Mouse (Mus musculus) ES-Bruce4 (cell line): ENCODE results near the gene Dcst2. TPM values are rescaled to one million over a fixed set of nuclear protein-coding genes. Genes with fewer than 3 reads are reported as not detected.
A peak's percentile ranks its signal among the peaks of the same experiment; 100 is the strongest.

Source experiments
- H3K27ac ChIP-seq: 2 replicates; pipeline ENCODE4 v1.5.1; 2012; ENCODE audit warnings: low read length, inconsistent platforms; ENCODE audit not compliant: insufficient read depth
- H3K27me3 ChIP-seq: 2 replicates; pipeline ENCODE4 v1.6.1; 2012; ENCODE audit warnings: mild to moderate bottlenecking, low read length, inconsistent platforms; ENCODE audit not compliant: control insufficient read depth, poor library complexity, insufficient read depth, severe bottlenecking
- H3K36me3 ChIP-seq: 2 replicates; pipeline ENCODE4 v1.6.1; 2012; ENCODE audit warnings: inconsistent platforms, mild to moderate bottlenecking, low read length, moderate library complexity; ENCODE audit not compliant: control insufficient read depth, poor library complexity, insufficient read depth, severe bottlenecking
- H3K4me1 ChIP-seq: one replicate; pipeline ENCODE4 v1.8.1; 2011; ENCODE audit warnings: low read length; ENCODE audit not compliant: control insufficient read depth, insufficient read depth
- H3K4me3 ChIP-seq: 2 replicates; pipeline ENCODE4 v1.5.1; 2011; ENCODE audit warnings: low read depth, mild to moderate bottlenecking, low read length
- H3K9ac ChIP-seq: 2 replicates; pipeline ENCODE4 v1.6.1; 2012; ENCODE audit warnings: low read depth, mild to moderate bottlenecking, inconsistent platforms; ENCODE audit not compliant: poor library complexity, severe bottlenecking
- H3K9me3 ChIP-seq: replicated peaks from 2 replicates; pipeline ENCODE4 v1.6.1; 2012; ENCODE audit warnings: mild to moderate bottlenecking, low read length, inconsistent platforms; ENCODE audit not compliant: control insufficient read depth, poor library complexity, insufficient read depth, severe bottlenecking
- CTCF ChIP-seq: IDR thresholded peaks from one replicate; pipeline ENCODE4 v1.8.1; 2011; ENCODE audit warnings: low read depth, low read length
- EP300 ChIP-seq: IDR thresholded peaks from 2 replicates; pipeline ENCODE4 v1.6.1; 2011; ENCODE audit warnings: low read depth, low read length; ENCODE audit not compliant: insufficient read depth
- POLR2A ChIP-seq: IDR thresholded peaks from one replicate; pipeline ENCODE4 v1.8.1; 2011; ENCODE audit warnings: low read length; ENCODE audit not compliant: insufficient read depth
- polyA plus RNA-seq: library from polyadenylated mRNA; stranded (reverse); fragments of >200 nt; gene quantifications from 2 replicates; pipeline ENCODE4 v1.2.4, GENCODE M21; 2011; ENCODE audit warnings: low read depth; ENCODE audit not compliant: missing spikeins, insufficient read depth, insufficient read length

Dcst2 gene
- polyA plus RNA-seq, 1 experiment = 0.25 TPM

- peak overlapping the region; percentile 57 for H3K4me3 ChIP-seq
- H3K36me3 ChIP-seq = no peaks in the 10 kb centered on the region; the same call in 1 of the 2 replicates
- peaks cover 14% of the 10 kb centered on the region for H3K4me1 ChIP-seq
- TF ChIP-seq CTCF (no peak), EP300 (no peak)
- H3K27ac ChIP-seq = peak overlapping the region; percentile 84
- no peaks in the 10 kb centered on the region for H3K9me3 ChIP-seq
- no peaks in the 10 kb centered on the region for H3K27me3 ChIP-seq
- H3K9ac ChIP-seq = peak overlapping the region; percentile 49
Measured at GRCm38 (mm10) chr3:89378394-89379067, 16.8 kb downstream of the Dcst2 start.

DNA sequence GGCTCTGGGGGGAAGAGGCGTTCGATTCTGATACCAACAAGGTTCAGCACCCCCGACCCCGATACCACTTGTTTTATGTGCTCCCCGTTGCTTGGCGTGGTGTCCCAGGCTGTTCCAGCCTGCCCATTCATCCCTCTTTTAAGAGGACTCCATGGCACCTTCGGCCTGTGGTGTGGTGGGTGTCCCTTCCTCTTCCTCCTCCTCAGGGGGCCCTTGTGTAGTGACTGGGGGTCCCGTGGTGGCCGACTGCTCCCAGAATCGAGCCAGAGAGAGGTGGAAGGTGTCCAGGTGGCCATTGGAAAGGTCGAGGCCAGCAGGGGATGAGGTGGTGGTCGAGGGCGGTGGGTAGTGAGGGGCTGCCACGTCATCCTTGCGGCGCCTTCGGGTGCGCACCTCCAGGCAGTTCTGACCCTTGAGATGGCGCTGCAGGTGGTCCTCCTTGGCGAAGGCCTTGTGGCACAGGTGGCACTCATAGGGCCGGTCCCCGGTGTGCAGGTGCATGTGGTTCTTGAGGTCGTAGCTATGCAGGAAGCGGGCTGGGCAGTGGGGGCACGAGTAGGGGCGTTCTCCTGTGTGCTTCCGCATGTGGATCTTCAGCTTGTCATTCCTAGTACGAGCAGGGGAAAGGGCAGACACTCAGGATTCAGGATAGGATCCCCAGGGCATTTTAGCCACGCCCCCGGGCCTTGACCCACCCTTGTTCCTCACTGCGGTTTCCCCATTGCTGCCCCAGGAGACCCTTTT, 17.8 kb downstream of the Dcst2 start:
- peaks cover 21% of the 10 kb centered on the region for H3K4me1 ChIP-seq
- no peaks in the 10 kb centered on the region for H3K9me3 ChIP-seq
- H3K36me3 ChIP-seq = no peaks in the 10 kb centered on the region; the same call in 1 of the 2 replicates
- no peak for TF ChIP-seq POLR2A
- TF ChIP-seq CTCF = no peak
- no peak for TF ChIP-seq EP300
- no peaks in the 10 kb centered on the region for H3K27me3 ChIP-seq
- H3K9ac ChIP-seq = peak overlapping the region; percentile 49
- peak overlapping the region; percentile 14 for H3K4me3 ChIP-seq
- peak overlapping the region; percentile 84; the same call in 1 of the 2 replicates for H3K27ac ChIP-seq

DNA sequence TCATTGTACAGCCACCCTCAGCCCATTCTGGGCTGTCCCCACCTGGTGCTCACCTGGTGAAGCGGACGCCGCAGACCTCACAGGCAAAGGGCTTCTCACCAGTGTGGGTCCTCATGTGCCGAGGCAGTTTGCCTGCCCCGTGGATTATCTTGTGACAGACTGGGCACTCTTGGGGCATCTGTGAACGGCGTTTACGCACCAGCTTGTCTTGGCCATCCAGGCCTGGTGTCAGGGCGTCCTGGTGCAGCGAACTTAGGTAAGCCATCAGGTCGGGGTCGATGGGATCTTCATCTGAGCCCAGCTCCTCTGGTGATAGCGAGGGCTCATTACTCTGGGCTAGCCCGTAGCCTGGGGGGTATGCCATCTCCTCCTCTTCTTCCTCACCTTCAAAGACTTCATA, 18.5 kb downstream of the Dcst2 start:
- Histone ChIP-seq H3K27me3 (no peaks in the 10 kb centered on the region), H3K9me3 (no peaks in the 10 kb centered on the region), H3K9ac (peak overlapping the region; percentile 22; the same call in 1 of the 2 replicates), H3K4me1 (peaks cover 21% of the 10 kb centered on the region), H3K4me3 (peak overlapping the region; percentile 27; the same call in 1 of the 2 replicates), H3K27ac (no peak overlapping the region), H3K36me3 (no peaks in the 10 kb centered on the region; the same call in 1 of the 2 replicates)
- TF ChIP-seq CTCF = no peak
- TF ChIP-seq EP300 = no peak
- TF ChIP-seq POLR2A = no peak

GRCm38 (mm10) chr3:89380711-89381110, 18.9 kb downstream of the Dcst2 start:
- no peaks in the 10 kb centered on the region for H3K27me3 ChIP-seq
- H3K4me1 ChIP-seq = peaks cover 21% of the 10 kb centered on the region
- H3K27ac ChIP-seq = no peak overlapping the region
- H3K9ac ChIP-seq = peak overlapping the region; percentile 22; the same call in 1 of the 2 replicates
- peak overlapping the region; percentile 27; the same call in 1 of the 2 replicates for H3K4me3 ChIP-seq
- no peaks in the 10 kb centered on the region; the same call in 1 of the 2 replicates for H3K36me3 ChIP-seq
- no peaks in the 10 kb centered on the region for H3K9me3 ChIP-seq
- TF ChIP-seq CTCF (no peak), POLR2A (no peak), EP300 (no peak)

GRCm38 (mm10) chr3:89381233-89381632, 19.5 kb downstream of the Dcst2 start:
- Histone ChIP-seq H3K9ac (peak overlapping the region; percentile 22; the same call in 1 of the 2 replicates), H3K27ac (no peak overlapping the region; the same call in 1 of the 2 replicates), H3K27me3 (no peaks in the 10 kb centered on the region), H3K9me3 (no peaks in the 10 kb centered on the region), H3K36me3 (no peaks in the 10 kb centered on the region; the same call in 1 of the 2 replicates), H3K4me3 (no peak overlapping the region), H3K4me1 (peaks cover 21% of the 10 kb centered on the region)
- TF ChIP-seq POLR2A (no peak), EP300 (no peak), CTCF (no peak)
